Mouse (Mus musculus) hindbrain, embryonic 11.5 days (tissue): Measurements from ENCODE around the gene Ankdd1a. TPM values are rescaled to one million over a fixed set of nuclear protein-coding genes. Genes with fewer than 3 reads are reported as not detected.

Experiments
- polyA plus RNA-seq: library from polyadenylated mRNA; unstranded; fragments of >200 nt; fragmentation: Nextera tagmentation; extraction: Ambion mirVana; gene quantifications from 2 replicates; pipeline ENCODE4 v1.2.1, GENCODE M21; 2014

Gene Ankdd1a
- polyA plus RNA-seq, 1 experiment from 2014 or later: 0.71 TPM

Other genes with a start within 250 kb of the Ankdd1a start
- 47.5 and 51.9 TPM in 2 replicates for gene Clpx, start 225.9 kb downstream of the Ankdd1a start, polyA plus RNA-seq
- 13.0 and 13.5 TPM in 2 replicates for gene Pdcd7, start 174.1 kb downstream of the Ankdd1a start, polyA plus RNA-seq
- 0.17 and 1.6 TPM in 2 replicates for gene Ubap1l, start 159.2 kb downstream of the Ankdd1a start, polyA plus RNA-seq
- 0.54 TPM in 1 of 2 replicates, not detected in the other for gene Kbtbd13, start 128.5 kb downstream of the Ankdd1a start, polyA plus RNA-seq
- gene Rasl12, start 121.7 kb downstream of the Ankdd1a start, polyA plus RNA-seq: 6.0 and 6.9 TPM in 2 replicates
- gene Slc51b, start 97.2 kb downstream of the Ankdd1a start, polyA plus RNA-seq: not detected in 2 replicates
- gene Mtfmt, start 84.4 kb downstream of the Ankdd1a start, polyA plus RNA-seq: 19.7 and 20.8 TPM in 2 replicates
- gene Spg21, start 59.2 kb downstream of the Ankdd1a start, polyA plus RNA-seq: 131 and 137 TPM in 2 replicates
- gene Plekho2, start 59.8 kb upstream of the Ankdd1a start, polyA plus RNA-seq: 10.2 and 10.7 TPM in 2 replicates
- 9.9 and 12.5 TPM in 2 replicates for gene Pif1, start 67.0 kb upstream of the Ankdd1a start, polyA plus RNA-seq
- gene Rbpms2, start 109.5 kb upstream of the Ankdd1a start, polyA plus RNA-seq: 19.5 and 23.7 TPM in 2 replicates
- 204 and 224 TPM in 2 replicates for gene Oaz2, start 147.8 kb upstream of the Ankdd1a start, polyA plus RNA-seq